Mouse (Mus musculus) midbrain, embryonic 13.5 days (tissue): ENCODE data around the gene Rora. TPM values are rescaled to one million over a fixed set of nuclear protein-coding genes. Genes with fewer than 3 reads are reported as not detected.
A peak's percentile ranks its signal among the peaks of the same experiment; 100 is the strongest.

Experiments used
- ATAC-seq: fragments of 200-750 bp; cut with Nextera tagmentation; 2 replicates; pipeline ENCODE4 v1.8.0; 2017; ENCODE audit warnings: mild to moderate bottlenecking, moderate TSS enrichment, moderate library complexity
- H3K27ac ChIP-seq: fragments of 300-500 bp; sonication (generic); 2 replicates; pipeline ENCODE4 v1.5.1; 2015; ENCODE audit warnings: inconsistent platforms, mild to moderate bottlenecking, moderate library complexity
- H3K27me3 ChIP-seq: fragments of 300-500 bp; sonication (generic); 2 replicates; pipeline ENCODE4 v1.6.1; 2015; ENCODE audit warnings: mild to moderate bottlenecking, inconsistent platforms
- H3K36me3 ChIP-seq: fragments of 300-500 bp; sonication (generic); 2 replicates; pipeline ENCODE4 v1.6.1; 2015; ENCODE audit warnings: mild to moderate bottlenecking, inconsistent platforms
- H3K4me1 ChIP-seq: fragments of 300-500 bp; sonication (generic); replicated peaks from 2 replicates; pipeline ENCODE4 v1.6.1; 2015; ENCODE audit warnings: inconsistent platforms
- H3K4me2 ChIP-seq: fragments of 300-500 bp; sonication (generic); replicated peaks from 2 replicates; pipeline ENCODE4 v1.6.1; 2015; ENCODE audit warnings: moderate library complexity, mild to moderate bottlenecking, inconsistent platforms
- H3K4me3 ChIP-seq: fragments of 300-500 bp; sonication (generic); replicated peaks from 2 replicates; pipeline ENCODE4 v1.5.1; 2015; ENCODE audit warnings: mild to moderate bottlenecking, inconsistent platforms
- H3K9ac ChIP-seq: fragments of 300-500 bp; sonication (generic); replicated peaks from 2 replicates; pipeline ENCODE4 v1.6.1; 2015; ENCODE audit warnings: mild to moderate bottlenecking, inconsistent platforms
- H3K9me3 ChIP-seq: fragments of 300-500 bp; sonication (generic); 2 replicates; pipeline ENCODE4 v1.6.1; 2016; ENCODE audit warnings: mild to moderate bottlenecking, inconsistent platforms
- WGBS: fragments of 180-500 bp; shearing (Covaris S2); methylation state at CpG from one replicate; pipeline ENCODE4 v1.1.7; 2015; 5-methylcytosine and 5-hydroxymethylcytosine counted together
- polyA plus RNA-seq: library from polyadenylated mRNA; unstranded; fragments of >200 nt; fragmentation: Nextera tagmentation; extraction: Ambion mirVana; gene quantifications from 2 replicates; pipeline ENCODE4 v1.2.1, GENCODE M21; 2015

Rora gene
- polyA plus RNA-seq, 1 experiment from 2014 or later = 21.0 TPM

DNA sequence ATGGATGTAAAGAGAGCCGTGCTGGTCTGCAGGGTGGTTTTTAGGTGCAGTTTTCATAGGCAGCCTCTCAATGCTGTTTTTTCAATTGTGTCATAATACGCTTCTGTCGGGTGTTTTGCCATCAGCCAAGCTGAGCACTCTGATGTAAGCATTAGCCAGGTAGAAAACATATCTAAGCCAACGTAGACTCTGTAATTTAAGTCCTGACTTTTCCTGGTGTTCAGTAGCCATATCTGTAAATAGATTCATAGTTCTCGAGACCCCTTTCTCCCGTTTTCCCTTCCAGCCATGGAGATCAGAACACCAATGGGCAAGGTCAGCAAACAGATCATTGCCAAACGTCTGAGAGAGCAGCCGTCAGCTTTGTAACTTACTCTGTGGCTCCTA is 640.1 kb downstream of the Rora start:
- H3K9me3 ChIP-seq = no peaks in the 10 kb centered on the region
- peaks cover 40% of the 10 kb centered on the region for H3K27me3 ChIP-seq
- H3K27ac ChIP-seq = no peak overlapping the region
- no peak overlapping the region for H3K4me2 ChIP-seq
- H3K36me3 ChIP-seq = no peaks in the 10 kb centered on the region
- H3K4me3 ChIP-seq = no peak overlapping the region
- peaks cover 22% of the 10 kb centered on the region for H3K4me1 ChIP-seq
- no peak overlapping the region for H3K9ac ChIP-seq
- ATAC-seq = no peak
- 77% methylated on average over 8 of the region's 8 CpGs for WGBS

- no peak overlapping the region for H3K4me3 ChIP-seq
- H3K9ac ChIP-seq = no peak overlapping the region
- H3K27ac ChIP-seq = no peak overlapping the region
- peaks cover 18% of the 10 kb centered on the region for H3K4me1 ChIP-seq
- no peak overlapping the region for H3K4me2 ChIP-seq
- ATAC-seq = no peak
- peaks cover 39% of the 10 kb centered on the region for H3K27me3 ChIP-seq
- 85% methylated on average over 5 of the region's 5 CpGs for WGBS
- H3K36me3 ChIP-seq = no peaks in the 10 kb centered on the region
- H3K9me3 ChIP-seq = no peaks in the 10 kb centered on the region
Measured at GRCm38 (mm10) chr9:69294426-69294825, 640.8 kb downstream of the Rora start.

DNA sequence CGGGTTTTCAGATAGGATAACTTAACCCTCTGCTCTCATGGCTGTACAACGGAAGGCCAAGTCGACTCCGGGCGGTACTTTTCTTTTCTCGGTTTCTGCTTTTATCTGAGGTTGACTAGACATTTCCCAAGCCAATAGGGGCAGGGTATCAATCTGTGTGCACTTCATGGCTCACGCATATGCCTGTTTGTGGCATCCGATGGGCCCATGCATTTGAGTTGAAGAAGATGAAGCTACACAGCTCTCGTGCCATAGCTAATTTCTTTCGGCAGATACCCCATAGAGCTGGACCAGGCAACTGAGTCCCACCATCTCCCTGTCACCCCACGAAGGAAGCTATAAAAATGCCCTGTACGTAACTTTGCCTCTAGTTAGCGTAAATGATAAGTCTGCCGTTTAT is 641.3 kb downstream of the Rora start:
- H3K9ac ChIP-seq = no peak overlapping the region
- H3K4me2 ChIP-seq = no peak overlapping the region
- no peaks in the 10 kb centered on the region for H3K36me3 ChIP-seq
- peaks cover 17% of the 10 kb centered on the region for H3K4me1 ChIP-seq
- H3K4me3 ChIP-seq = no peak overlapping the region
- no peaks in the 10 kb centered on the region for H3K9me3 ChIP-seq
- peaks cover 39% of the 10 kb centered on the region for H3K27me3 ChIP-seq
- ATAC-seq = no peak
- no peak overlapping the region for H3K27ac ChIP-seq
- 89% methylated on average over 14 of the region's 14 CpGs for WGBS

DNA sequence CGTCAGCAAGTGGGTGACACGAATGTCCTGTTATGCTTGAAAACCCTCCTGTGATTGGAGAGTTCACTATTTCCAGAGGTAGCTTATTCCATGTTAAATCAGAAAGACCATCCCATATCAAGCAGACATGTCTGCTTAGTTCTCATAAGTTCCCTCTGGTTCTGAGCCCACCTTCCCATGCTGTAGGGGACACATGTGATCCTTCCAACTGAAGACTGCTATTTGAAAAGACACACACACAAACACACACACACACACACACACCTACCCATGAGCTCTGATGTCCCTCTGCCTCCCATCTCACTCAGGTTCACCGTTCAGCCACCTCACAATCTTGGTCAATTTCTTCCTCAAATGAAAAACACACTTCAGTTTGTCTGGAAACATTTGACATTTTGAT is 642.2 kb downstream of the Rora start:
- Histone ChIP-seq H3K4me2 (no peak overlapping the region), H3K27me3 (peaks cover 35% of the 10 kb centered on the region), H3K4me1 (peaks cover 9% of the 10 kb centered on the region), H3K36me3 (no peaks in the 10 kb centered on the region), H3K9me3 (no peaks in the 10 kb centered on the region), H3K4me3 (no peak overlapping the region), H3K27ac (no peak overlapping the region), H3K9ac (no peak overlapping the region)
- no peak for ATAC-seq
- 87% methylated on average over 3 of the region's 3 CpGs for WGBS

GRCm38 (mm10) chr9:69296418-69296817 is 642.8 kb downstream of the Rora start:
- Histone ChIP-seq H3K9me3 (no peaks in the 10 kb centered on the region), H3K36me3 (no peaks in the 10 kb centered on the region), H3K27me3 (peaks cover 34% of the 10 kb centered on the region), H3K9ac (no peak overlapping the region), H3K4me2 (no peak overlapping the region), H3K27ac (no peak overlapping the region), H3K4me1 (peaks cover 9% of the 10 kb centered on the region; the same call in 1 of the 2 replicates), H3K4me3 (no peak overlapping the region)
- ATAC-seq = no peak
- 8% methylated on average over 2 of the region's 2 CpGs for WGBS

GRCm38 (mm10) chr9:69297766-69298375 is 644.3 kb downstream of the Rora start:
- Histone ChIP-seq H3K9ac (no peak overlapping the region), H3K9me3 (no peaks in the 10 kb centered on the region), H3K4me2 (no peak overlapping the region), H3K36me3 (no peaks in the 10 kb centered on the region), H3K27me3 (peaks cover 22% of the 10 kb centered on the region), H3K27ac (no peak overlapping the region), H3K4me1 (peaks cover 17% of the 10 kb centered on the region), H3K4me3 (no peak overlapping the region)
- WGBS = 86% methylated on average over 7 of the region's 7 CpGs
- ATAC-seq = no peak

DNA sequence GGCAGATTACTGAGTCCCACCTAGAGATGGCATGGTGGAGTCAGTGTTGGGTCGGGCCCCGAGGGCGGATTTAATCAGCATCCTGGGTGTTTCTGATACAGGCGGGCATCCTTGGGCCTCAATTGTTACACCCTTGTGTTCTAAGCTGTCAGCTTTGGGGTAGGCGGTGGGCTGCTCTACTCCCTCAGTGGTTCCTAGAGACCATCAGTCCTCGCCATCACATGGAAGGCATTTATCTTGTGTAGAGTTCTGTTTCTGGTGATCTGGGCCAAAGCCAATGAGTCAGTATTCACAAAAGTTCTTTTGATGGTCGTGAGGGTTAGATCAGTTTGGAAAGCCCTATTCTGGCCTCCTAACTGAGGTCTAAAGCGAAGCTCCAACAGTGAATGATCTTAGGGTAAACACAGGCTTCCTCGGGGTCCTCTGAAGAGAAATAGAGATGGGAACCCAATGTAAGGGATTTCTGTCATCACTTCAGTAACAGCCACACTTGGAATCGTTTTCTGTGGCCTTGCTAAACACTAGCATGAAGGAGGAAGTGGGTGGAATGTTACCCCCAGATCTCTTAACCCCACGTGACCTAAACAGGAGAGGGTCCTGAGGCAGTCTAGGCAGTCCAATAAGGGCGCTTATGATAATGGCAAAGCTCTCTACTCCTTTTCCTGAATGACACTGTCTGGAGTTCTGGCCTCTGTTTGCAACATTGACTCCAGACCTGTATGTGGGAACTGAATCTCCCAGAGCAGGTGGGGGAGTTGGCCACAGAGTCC is 645.2 kb downstream of the Rora start:
- H3K4me2 ChIP-seq = no peak overlapping the region
- H3K27me3 ChIP-seq = peaks cover 15% of the 10 kb centered on the region
- no peak for ATAC-seq
- 79% methylated on average over 12 of the region's 12 CpGs for WGBS
- no peaks in the 10 kb centered on the region for H3K9me3 ChIP-seq
- no peak overlapping the region for H3K27ac ChIP-seq
- no peak overlapping the region for H3K9ac ChIP-seq
- no peak overlapping the region for H3K4me3 ChIP-seq
- peaks cover 25% of the 10 kb centered on the region for H3K4me1 ChIP-seq
- no peaks in the 10 kb centered on the region for H3K36me3 ChIP-seq

DNA sequence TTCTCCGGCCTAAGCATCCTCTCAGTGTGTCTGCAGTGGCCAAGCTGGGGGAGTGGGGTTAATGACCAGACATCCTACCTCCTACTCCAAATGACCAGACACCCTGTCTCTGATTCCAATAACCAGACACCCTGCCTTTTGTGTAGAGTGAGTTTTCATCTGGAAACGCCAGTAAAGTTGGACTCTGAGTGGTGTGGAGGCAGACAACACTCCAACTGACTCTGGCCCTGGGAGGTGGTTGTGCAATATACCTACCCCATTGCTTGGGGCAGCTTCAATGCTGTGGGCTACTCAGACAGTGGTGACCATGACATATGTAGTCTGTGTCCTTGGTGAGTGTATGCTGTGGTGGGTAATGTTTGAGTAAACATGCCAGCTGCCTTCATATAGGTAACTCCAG is 645.9 kb downstream of the Rora start:
- 77% methylated on average over 2 of the region's 2 CpGs for WGBS
- ATAC-seq = no peak
- Histone ChIP-seq H3K27ac (no peak overlapping the region), H3K36me3 (no peaks in the 10 kb centered on the region), H3K4me3 (no peak overlapping the region), H3K9me3 (no peaks in the 10 kb centered on the region), H3K9ac (no peak overlapping the region), H3K27me3 (peaks cover 16% of the 10 kb centered on the region), H3K4me1 (peaks cover 25% of the 10 kb centered on the region), H3K4me2 (no peak overlapping the region)

GRCm38 (mm10) chr9:69300296-69300695 is 646.7 kb downstream of the Rora start:
- Histone ChIP-seq H3K4me1 (peaks cover 25% of the 10 kb centered on the region), H3K9ac (no peak overlapping the region), H3K4me3 (no peak overlapping the region), H3K27ac (no peak overlapping the region), H3K4me2 (no peak overlapping the region), H3K9me3 (no peaks in the 10 kb centered on the region), H3K36me3 (no peaks in the 10 kb centered on the region), H3K27me3 (peaks cover 12% of the 10 kb centered on the region)
- 95% methylated on average over 8 of the region's 8 CpGs for WGBS
- ATAC-seq = no peak

GRCm38 (mm10) chr9:69301445-69301844 is 647.9 kb downstream of the Rora start:
- H3K4me1 ChIP-seq = peaks cover 28% of the 10 kb centered on the region
- no peaks in the 10 kb centered on the region for H3K9me3 ChIP-seq
- 21% methylated on average over 9 of the region's 9 CpGs for WGBS
- H3K4me3 ChIP-seq = no peak overlapping the region
- H3K27ac ChIP-seq = no peak overlapping the region; the same call in 1 of the 2 replicates
- no peaks in the 10 kb centered on the region for H3K36me3 ChIP-seq
- H3K4me2 ChIP-seq = no peak overlapping the region; the same call in 1 of the 2 replicates
- H3K27me3 ChIP-seq = peaks cover 12% of the 10 kb centered on the region
- no peak overlapping the region for H3K9ac ChIP-seq
- ATAC-seq = no peak

GRCm38 (mm10) chr9:69301955-69302354 is 648.4 kb downstream of the Rora start:
- no peak overlapping the region for H3K4me2 ChIP-seq
- no peak overlapping the region for H3K4me3 ChIP-seq
- H3K36me3 ChIP-seq = no peaks in the 10 kb centered on the region
- H3K9ac ChIP-seq = no peak overlapping the region
- peaks cover 32% of the 10 kb centered on the region for H3K4me1 ChIP-seq
- no peak for ATAC-seq
- WGBS = 14% methylated on average over 4 of the region's 4 CpGs
- no peak overlapping the region; the same call in 1 of the 2 replicates for H3K27ac ChIP-seq
- H3K9me3 ChIP-seq = no peaks in the 10 kb centered on the region
- peaks cover 12% of the 10 kb centered on the region for H3K27me3 ChIP-seq

DNA sequence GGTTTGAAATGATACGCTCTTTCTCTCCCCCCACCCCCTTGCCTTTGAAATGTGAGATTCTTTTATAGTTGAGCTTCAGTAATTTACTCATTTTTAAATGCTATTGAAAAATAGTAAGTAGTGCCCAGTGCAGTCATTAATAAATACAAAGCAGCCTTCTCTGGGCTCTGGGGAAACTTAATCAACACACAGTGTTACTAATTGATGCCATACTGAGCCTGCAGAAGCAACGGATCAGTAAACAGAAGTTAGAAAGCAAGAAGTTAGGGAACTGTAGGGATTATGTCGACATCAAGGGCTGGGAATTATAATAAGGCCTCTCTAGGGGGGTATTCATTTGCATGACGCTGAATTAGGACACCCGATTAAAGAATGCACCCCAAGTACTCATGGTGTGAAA is 649.3 kb downstream of the Rora start:
- H3K27ac ChIP-seq = no peak overlapping the region
- H3K9ac ChIP-seq = no peak overlapping the region
- no peak overlapping the region; the same call in 1 of the 2 replicates for H3K4me2 ChIP-seq
- no peaks in the 10 kb centered on the region for H3K9me3 ChIP-seq
- H3K36me3 ChIP-seq = no peaks in the 10 kb centered on the region
- peaks cover 12% of the 10 kb centered on the region for H3K27me3 ChIP-seq
- peaks cover 32% of the 10 kb centered on the region for H3K4me1 ChIP-seq
- ATAC-seq = 0 out of 2 replicates have a peak, but pooled peaks have one; percentile 43
- H3K4me3 ChIP-seq = no peak overlapping the region
- 6% methylated on average over 5 of the region's 5 CpGs for WGBS
